ENCODE assay signal across 14 mouse cellular contexts in the genomic region with DNA sequence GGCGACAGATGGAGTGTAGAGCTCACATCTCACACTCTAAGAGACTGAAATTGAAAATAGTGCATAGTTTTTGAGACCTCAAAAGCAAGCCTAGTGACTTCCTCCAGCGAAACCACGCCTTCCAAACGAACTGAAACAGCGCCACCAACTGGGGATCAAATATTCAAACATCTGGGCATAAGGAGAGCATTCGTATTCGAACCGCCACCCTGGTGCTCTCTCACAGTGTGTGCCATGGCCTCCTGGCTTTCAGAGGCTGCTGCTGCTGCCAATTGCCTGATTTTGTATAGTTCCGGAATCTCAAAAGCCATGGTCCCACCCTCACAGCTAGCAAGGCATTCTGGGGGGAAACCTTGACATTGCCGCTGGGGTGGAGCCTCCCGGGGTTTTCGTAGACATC. TPM values are rescaled to one million over a fixed set of nuclear protein-coding genes. Genes with fewer than 3 reads are reported as not detected.
DNase-seq lines count a peak whose midpoint lies in the region; ATAC-seq and TF ChIP-seq lines count a peak whose summit lies in the region.
"Had no signal": no experiment of that assay in that cellular context is flagged by ENCODE, and none has a peak within 500 bp of the region (broad histone marks: within the 10 kb centered on the region; RNA-seq: fewer than 3 reads in every experiment).

No protein-coding gene starts in this region.

- intact Hi-C loops in heart, adult 2 months (cut with DNase I): no loop called here

- H3K9ac ChIP-seq in heart, adult 2 months (ENCODE audit: low read depth, low read length): no peak overlapping the region
- H3K9ac ChIP-seq in heart, embryonic 11.5 days (ENCODE audit: low read depth, low read length): no peak overlapping the region
- H3K9ac ChIP-seq: hindbrain, embryonic 12.5 days had no signal

- no peaks in the 10 kb centered on the region for H3K9me3 ChIP-seq in heart, embryonic 11.5 days (replicated peaks; ENCODE audit: control insufficient read depth, low read length)
- H3K9me3 ChIP-seq: hindbrain, embryonic 12.5 days had no signal

- H3K27me3 ChIP-seq in heart, adult 2 months (ENCODE audit: control insufficient read depth, insufficient read depth, low read length): no peaks in the 10 kb centered on the region
- H3K27me3 ChIP-seq in heart, embryonic 11.5 days (ENCODE audit: control insufficient read depth, insufficient read depth, low read length): no peaks in the 10 kb centered on the region
- H3K27me3 ChIP-seq: hindbrain, embryonic 12.5 days had no signal

- WGBS in heart, adult 2 months: 71% methylated on average over 12 of the region's 12 CpGs
- WGBS in heart, embryonic 11.5 days (ENCODE audit: insufficient replicate concordance): 75% methylated on average over 12 of the region's 12 CpGs

- DNase-seq in heart, adult 2 months: no peak
- DNase-seq in lung, postnatal 36 days: peak; percentile 2
- no peak for DNase-seq in lung, postnatal 10 days
- DNase-seq in c-Kit-negative CD71-positive TER-119-positive erythroid progenitor cells, embryonic 14.5 days (ENCODE audit: low read depth, low spot score): peak; percentile 8
- DNase-seq in testis, postnatal 10 days (ENCODE audit: low spot score): no peak
- DNase-seq in thymus, postnatal 14 days: no peak
- no peak for DNase-seq in thymus, postnatal 10 days (ENCODE audit: low spot score in 2 of 2)
- DNase-seq: right cerebral cortex, adult 18-20 months; thymus, postnatal 36 days had no signal

- no peaks in the 10 kb centered on the region for H3K4me1 ChIP-seq in heart, adult 2 months (ENCODE audit: control insufficient read depth, insufficient read depth, low read length)
- no peaks in the 10 kb centered on the region for H3K4me1 ChIP-seq in heart, embryonic 11.5 days (ENCODE audit: control insufficient read depth, insufficient read depth, low read length)
- H3K4me1 ChIP-seq: hindbrain, embryonic 12.5 days had no signal

- peak; percentile 35 for TF ChIP-seq CTCF in heart, adult 2 months (IDR thresholded peaks at IDR 0.05)

- TF ChIP-seq POLR2A in heart, adult 2 months (IDR thresholded peaks at IDR 0.05; ENCODE audit: insufficient read depth, low read depth, low read length): no peak

- H3K27ac ChIP-seq in heart, adult 2 months: no peak overlapping the region
- no peak overlapping the region for H3K27ac ChIP-seq in heart, embryonic 11.5 days (ENCODE audit: low read depth, low read length)
- H3K27ac ChIP-seq: hindbrain, embryonic 12.5 days; layer of hippocampus, adult 2 months had no signal

- no peaks in the 10 kb centered on the region for H3K79me2 ChIP-seq in heart, adult 2 months (replicated peaks; ENCODE audit: control insufficient read depth, insufficient read depth, low read length)

- TF ChIP-seq EP300 in heart, adult 2 months (IDR thresholded peaks at IDR 0.05; ENCODE audit: insufficient read depth, low read depth, low read length): no peak

- no peak for ATAC-seq in heart, embryonic 11.5 days (replicated peaks; ENCODE audit: insufficient number of reproducible peaks, low FRiP score, low TSS enrichment)

- no peak overlapping the region for H3K4me3 ChIP-seq in heart, adult 2 months
- H3K4me3 ChIP-seq in heart, embryonic 11.5 days (ENCODE audit: low read depth, low read length): no peak overlapping the region
- H3K4me3 ChIP-seq: hindbrain, embryonic 12.5 days; layer of hippocampus, adult 2 months had no signal

- H3K4me2 ChIP-seq in heart, embryonic 11.5 days: no peak overlapping the region
- H3K4me2 ChIP-seq: hindbrain, embryonic 12.5 days; midbrain, embryonic 11.5 days had no signal

- no peaks in the 10 kb centered on the region for H3K36me3 ChIP-seq in heart, adult 2 months (ENCODE audit: control insufficient read depth, insufficient read depth, low read length)
- no peaks in the 10 kb centered on the region for H3K36me3 ChIP-seq in heart, embryonic 11.5 days (ENCODE audit: control insufficient read depth, insufficient read depth, low read length)
- H3K36me3 ChIP-seq: hindbrain, embryonic 12.5 days had no signal

RNA-seq across cellular contexts. Expression of a gene that starts 10.5 kb away (rescaled TPM):
- total RNA-seq in heart, adult 2 months (2021): not detected
- not detected in 2 replicates for polyA plus RNA-seq in heart, adult 2 months (2012; rRNA removed)
- polyA plus RNA-seq in heart, embryonic 11.5 days (2014; fragmentation: Nextera tagmentation; extraction: Ambion mirVana): not detected in 2 replicates
- total RNA-seq: layer of hippocampus, adult 2 months had no signal
- polyA plus RNA-seq: heart, embryonic 14.5 days; hindbrain, embryonic 12.5 days; midbrain, embryonic 11.5 days had no signal

RNA-seq across cellular contexts. Expression of a gene that starts 37.3 kb away (rescaled TPM):
- total RNA-seq in heart, adult 2 months (2021): not detected
- polyA plus RNA-seq in heart, adult 2 months (2012; rRNA removed): 0.26 TPM in 1 of 2 replicates, not detected in the other
- polyA plus RNA-seq in heart, embryonic 11.5 days (2014; fragmentation: Nextera tagmentation; extraction: Ambion mirVana): not detected in 2 replicates
- total RNA-seq: layer of hippocampus, adult 2 months had no signal
- polyA plus RNA-seq: heart, embryonic 14.5 days; hindbrain, embryonic 12.5 days; midbrain, embryonic 11.5 days had no signal

RNA-seq across cellular contexts. Expression of a gene that starts 49.6 kb away (rescaled TPM):
- total RNA-seq in heart, adult 2 months (2021): 1 to 10 TPM; 2.6 to 3.3 TPM
- 3.4 and 4.5 TPM in 2 replicates for polyA plus RNA-seq in heart, adult 2 months (2012; rRNA removed)
- polyA plus RNA-seq in heart, embryonic 11.5 days (2014; fragmentation: Nextera tagmentation; extraction: Ambion mirVana): 0.56 and 0.62 TPM in 2 replicates
- polyA plus RNA-seq: hindbrain, embryonic 12.5 days had no signal

Comparison
In these comparisons a context has a peak if more than half of its experiments do, and no peak if none do; other contexts are left out.
1. DNase-seq: peak in lung, postnatal 36 days (single experiment) and c-Kit-negative CD71-positive TER-119-positive erythroid progenitor cells, embryonic 14.5 days (single experiment); none in heart, adult 2 months (0 of 2), lung, postnatal 10 days (single experiment), testis, postnatal 10 days (single experiment), thymus, postnatal 14 days (single experiment) and thymus, postnatal 10 days (0 of 2).